Mouse (Mus musculus) bone marrow, adult 2 months (tissue): ENCODE measurements around the gene Nufip2. TPM values are rescaled to one million over a fixed set of nuclear protein-coding genes. Genes with fewer than 3 reads are reported as not detected.

ENCODE experiments used
- H3K27ac ChIP-seq: fragments of 200-500 bp; 2 replicates; pipeline ENCODE4 v1.5.1; 2012; ENCODE audit warnings: low read depth, mild to moderate bottlenecking, control low read depth, inconsistent platforms, low read length; ENCODE audit not compliant: control insufficient read depth, poor library complexity, insufficient read depth
- H3K4me1 ChIP-seq: fragments of 200-500 bp; 2 replicates; pipeline ENCODE4 v1.6.1; 2011; ENCODE audit warnings: low read length; ENCODE audit not compliant: control insufficient read depth, insufficient read depth
- H3K4me3 ChIP-seq: fragments of 200-500 bp; replicated peaks from 2 replicates; pipeline ENCODE3; 2011; ENCODE audit warnings: mild to moderate bottlenecking, low read depth, low read length, control low read depth; ENCODE audit not compliant: control insufficient read depth
- CTCF ChIP-seq: fragments of 200-500 bp; IDR thresholded peaks from 2 replicates; pipeline ENCODE4 v1.5.1; 2011; ENCODE audit warnings: low read length, control low read depth; ENCODE audit not compliant: control insufficient read depth, insufficient read depth
- POLR2A ChIP-seq: fragments of 200-500 bp; IDR thresholded peaks from 2 replicates; pipeline ENCODE4 v1.6.1; 2011; ENCODE audit warnings: low read depth, mild to moderate bottlenecking, control low read depth, low read length, borderline replicate concordance; ENCODE audit not compliant: control insufficient read depth
- WGBS: fragments of 180-500 bp; shearing (Covaris S2); methylation state at CpG from one replicate; pipeline ENCODE4 v1.1.7; 2018; 5-methylcytosine and 5-hydroxymethylcytosine counted together
- polyA plus RNA-seq: library from polyadenylated mRNA; stranded (reverse); fragments of >200 nt; gene quantifications from 2 replicates; pipeline ENCODE4 v1.2.4, GENCODE M21; 2011; ENCODE audit warnings: low replicate concordance; ENCODE audit not compliant: missing spikeins, insufficient read depth, insufficient read length

The Nufip2 gene
- polyA plus RNA-seq, 1 experiment: 22.5 TPM

- 37% methylated on average over 8 of the region's 8 CpGs for WGBS
- no peak overlapping the region for H3K4me3 ChIP-seq
- no peak overlapping the region for H3K27ac ChIP-seq
- no peaks in the 10 kb centered on the region; the same call in 1 of the 2 replicates for H3K4me1 ChIP-seq
- TF ChIP-seq POLR2A: no peak
Measured at GRCm38 (mm10) chr11:77771879-77772713, 86.1 kb downstream of the Nufip2 start.

- Histone ChIP-seq H3K27ac (no peak overlapping the region), H3K4me3 (no peak overlapping the region), H3K4me1 (no peaks in the 10 kb centered on the region)
- no peak for TF ChIP-seq CTCF
- TF ChIP-seq POLR2A: no peak
- 25% methylated on average over 9 of the region's 9 CpGs for WGBS
Measured at GRCm38 (mm10) chr11:77775701-77776400, 89.9 kb downstream of the Nufip2 start.

- no peak for TF ChIP-seq POLR2A
- no peak for TF ChIP-seq CTCF
- no peak overlapping the region for H3K4me3 ChIP-seq
- WGBS: 91% methylated on average over 17 of the region's 17 CpGs
- H3K4me1 ChIP-seq: no peaks in the 10 kb centered on the region
- no peak overlapping the region for H3K27ac ChIP-seq
Measured at GRCm38 (mm10) chr11:77777436-77777835, 91.5 kb downstream of the Nufip2 start.

GRCm38 (mm10) chr11:77777937-77778336 is 92.0 kb downstream of the Nufip2 start:
- WGBS: 94% methylated on average over 17 of the region's 17 CpGs
- Histone ChIP-seq H3K4me1 (no peaks in the 10 kb centered on the region), H3K27ac (no peak overlapping the region), H3K4me3 (no peak overlapping the region)
- TF ChIP-seq CTCF (no peak), POLR2A (no peak)

GRCm38 (mm10) chr11:77779240-77779639 is 93.3 kb downstream of the Nufip2 start:
- no peak overlapping the region for H3K4me3 ChIP-seq
- 70% methylated on average over 1 of the region's 1 CpGs for WGBS
- no peak for TF ChIP-seq POLR2A
- H3K27ac ChIP-seq: no peak overlapping the region
- peaks cover 5% of the 10 kb centered on the region; the same call in 1 of the 2 replicates for H3K4me1 ChIP-seq

GRCm38 (mm10) chr11:77781088-77781487 is 95.1 kb downstream of the Nufip2 start:
- H3K4me3 ChIP-seq: no peak overlapping the region
- 79% methylated on average over 7 of the region's 7 CpGs for WGBS
- no peak overlapping the region for H3K27ac ChIP-seq
- H3K4me1 ChIP-seq: peaks cover 16% of the 10 kb centered on the region
- TF ChIP-seq POLR2A (no peak), CTCF (no peak)

GRCm38 (mm10) chr11:77782104-77782815 is 96.3 kb downstream of the Nufip2 start:
- H3K4me3 ChIP-seq: no peak overlapping the region
- 80% methylated on average over 7 of the region's 7 CpGs for WGBS

GRCm38 (mm10) chr11:77783211-77783746 is 97.3 kb downstream of the Nufip2 start:
- H3K4me1 ChIP-seq: peaks cover 19% of the 10 kb centered on the region

More at GRCm38 (mm10) chr11:77782104-77782815, 96.3 kb downstream of the Nufip2 start:
- Histone ChIP-seq H3K4me1 (peaks cover 19% of the 10 kb centered on the region), H3K27ac (no peak overlapping the region)
- TF ChIP-seq CTCF (no peak), POLR2A (no peak)

More at GRCm38 (mm10) chr11:77783211-77783746, 97.3 kb downstream of the Nufip2 start:
- WGBS: 44% methylated on average over 10 of the region's 10 CpGs
- no peak for TF ChIP-seq POLR2A
- no peak for TF ChIP-seq CTCF
- H3K4me3 ChIP-seq: no peak overlapping the region
- peak overlapping the region; percentile 52 for H3K27ac ChIP-seq
